Mouse (Mus musculus): ENCODE measurements around the gene Myom1.

Myom1 gene

GRCm38 (mm10) chr17:71017457-71017998, 15.1 kb downstream of the Myom1 start:
- DNase-seq (ENCODE audit: low spot score): no peak

GRCm38 (mm10) chr17:71018151-71018550, 15.7 kb downstream of the Myom1 start:
- no peak for DNase-seq (ENCODE audit: low spot score)

- DNase-seq (ENCODE audit: low spot score): no peak
Observed at GRCm38 (mm10) chr17:71018616-71019308, 16.3 kb downstream of the Myom1 start.

- DNase-seq (ENCODE audit: low spot score): no peak
Observed at GRCm38 (mm10) chr17:71019309-71019655, 16.8 kb downstream of the Myom1 start.

- DNase-seq (ENCODE audit: low spot score): no peak
Observed at GRCm38 (mm10) chr17:71019860-71020259, 17.4 kb downstream of the Myom1 start.

GRCm38 (mm10) chr17:71022841-71023240, 20.4 kb downstream of the Myom1 start:
- DNase-seq (ENCODE audit: low spot score): no peak

GRCm38 (mm10) chr17:71024071-71024470, 21.6 kb downstream of the Myom1 start:
- DNase-seq (ENCODE audit: low spot score): no peak

- DNase-seq (ENCODE audit: low spot score): no peak
Observed at GRCm38 (mm10) chr17:71025922-71026321, 23.5 kb downstream of the Myom1 start.

GRCm38 (mm10) chr17:71027186-71027585, 24.8 kb downstream of the Myom1 start:
- no peak for DNase-seq (ENCODE audit: low spot score)

GRCm38 (mm10) chr17:71032719-71033118, 30.3 kb downstream of the Myom1 start:
- DNase-seq (ENCODE audit: low spot score): no peak

GRCm38 (mm10) chr17:71034472-71034871, 32.0 kb downstream of the Myom1 start:
- no peak for DNase-seq (ENCODE audit: low spot score)

- no peak for DNase-seq (ENCODE audit: low spot score)
Observed at GRCm38 (mm10) chr17:71037188-71037587, 34.8 kb downstream of the Myom1 start.

GRCm38 (mm10) chr17:71038812-71039211, 36.4 kb downstream of the Myom1 start:
- DNase-seq (ENCODE audit: low spot score): no peak

- DNase-seq (ENCODE audit: low spot score): no peak
Observed at GRCm38 (mm10) chr17:71039851-71040581, 37.6 kb downstream of the Myom1 start.

GRCm38 (mm10) chr17:71040582-71040880, 38.1 kb downstream of the Myom1 start:
- DNase-seq (ENCODE audit: low spot score): no peak

- no peak for DNase-seq (ENCODE audit: low spot score)
Observed at GRCm38 (mm10) chr17:71042645-71043044, 40.2 kb downstream of the Myom1 start.

- no peak for DNase-seq (ENCODE audit: low spot score)
Observed at GRCm38 (mm10) chr17:71045591-71045990, 43.2 kb downstream of the Myom1 start.

- DNase-seq (ENCODE audit: low spot score): no peak
Observed at GRCm38 (mm10) chr17:71046856-71047255, 44.4 kb downstream of the Myom1 start.

GRCm38 (mm10) chr17:71049292-71049691, 46.9 kb downstream of the Myom1 start:
- DNase-seq (ENCODE audit: low spot score): no peak

GRCm38 (mm10) chr17:71053134-71053708, 50.8 kb downstream of the Myom1 start:
- no peak for DNase-seq (ENCODE audit: low spot score)

- DNase-seq (ENCODE audit: low spot score): no peak
Observed at GRCm38 (mm10) chr17:71055203-71055894, 52.9 kb downstream of the Myom1 start.

- DNase-seq (ENCODE audit: low spot score): no peak
Observed at GRCm38 (mm10) chr17:71056405-71056804, 54.0 kb downstream of the Myom1 start.

- no peak for DNase-seq (ENCODE audit: low spot score)
Observed at GRCm38 (mm10) chr17:71057758-71058157, 55.3 kb downstream of the Myom1 start.
